Mouse (Mus musculus) limb, embryonic 11.5 days (tissue): ENCODE results near the gene Fam193a. TPM values are rescaled to one million over a fixed set of nuclear protein-coding genes. Genes with fewer than 3 reads are reported as not detected.
A peak's percentile ranks its signal among the peaks of the same experiment; 100 is the strongest.

Experiments
- ATAC-seq: fragments of 200-750 bp; cut with Nextera tagmentation; 2 replicates; pipeline ENCODE4 v1.8.0; 2017; ENCODE audit warnings: low read depth; ENCODE audit not compliant: insufficient number of reproducible peaks, low FRiP score, low TSS enrichment
- DNase-seq: peaks from one replicate; pipeline ENCODE4 v3.0.0-alpha.2; 2015; ENCODE audit warnings: low spot score
- H3K27ac ChIP-seq: fragments of 300-500 bp; sonication (generic); replicated peaks from 2 replicates; pipeline ENCODE4 v1.5.1; 2014; ENCODE audit warnings: low read depth, mild to moderate bottlenecking, low read length
- H3K27me3 ChIP-seq: fragments of 300-500 bp; sonication (generic); 2 replicates; pipeline ENCODE4 v1.6.1; 2014; ENCODE audit warnings: mild to moderate bottlenecking, low read length, mixed read lengths; ENCODE audit not compliant: control insufficient read depth, insufficient read depth
- H3K36me3 ChIP-seq: fragments of 300-500 bp; sonication (generic); 2 replicates; pipeline ENCODE4 v1.6.1; 2014; ENCODE audit warnings: mild to moderate bottlenecking, low read length, moderate library complexity, mixed read lengths; ENCODE audit not compliant: control insufficient read depth, insufficient read depth
- H3K4me1 ChIP-seq: fragments of 300-500 bp; sonication (generic); 2 replicates; pipeline ENCODE4 v1.6.1; 2014; ENCODE audit warnings: low read length, mixed read lengths; ENCODE audit not compliant: control insufficient read depth, insufficient read depth
- H3K4me2 ChIP-seq: fragments of 300-500 bp; sonication (generic); 2 replicates; pipeline ENCODE4 v1.6.1; 2014; ENCODE audit warnings: low read depth, mild to moderate bottlenecking, moderate library complexity; ENCODE audit not compliant: severe bottlenecking
- H3K4me3 ChIP-seq: fragments of 300-500 bp; sonication (generic); 2 replicates; pipeline ENCODE4 v1.5.1; 2014; ENCODE audit warnings: low read depth, low read length
- H3K9ac ChIP-seq: fragments of 300-500 bp; sonication (generic); 2 replicates; pipeline ENCODE4 v1.6.1; 2014; ENCODE audit warnings: mild to moderate bottlenecking, low read length
- H3K9me3 ChIP-seq: fragments of 300-500 bp; sonication (generic); 2 replicates; pipeline ENCODE4 v1.6.1; 2016; ENCODE audit warnings: low read length; ENCODE audit not compliant: control insufficient read depth
- WGBS: fragments of 180-500 bp; shearing (Covaris S2); extraction: QIAGEN DNeasy Blood & Tissue Kit; methylation state at CpG from one replicate; pipeline ENCODE4 v1.1.7; 2014; 5-methylcytosine and 5-hydroxymethylcytosine counted together
- polyA plus RNA-seq: library from polyadenylated mRNA; unstranded; fragments of >200 nt; fragmentation: Nextera tagmentation; extraction: Ambion mirVana; gene quantifications from 2 replicates; pipeline ENCODE4 v1.2.1, GENCODE M21; 2014

Gene Fam193a
- polyA plus RNA-seq, 1 experiment from 2014 or later = 15.3 TPM

- no peak overlapping the region for H3K27ac ChIP-seq
- H3K36me3 ChIP-seq = no peaks in the 10 kb centered on the region
- WGBS = 74% methylated on average over 3 of the region's 3 CpGs
- no peaks in the 10 kb centered on the region for H3K27me3 ChIP-seq
- H3K4me3 ChIP-seq = no peak overlapping the region
- DNase-seq (no peak), ATAC-seq (no peak)
- H3K9me3 ChIP-seq = no peaks in the 10 kb centered on the region
- H3K9ac ChIP-seq = no peak overlapping the region
- H3K4me1 ChIP-seq = no peaks in the 10 kb centered on the region
- no peak overlapping the region for H3K4me2 ChIP-seq
Measured at GRCm38 (mm10) chr5:34521337-34521736, 151.6 kb downstream of the Fam193a start.

GRCm38 (mm10) chr5:34523958-34524485, 154.3 kb downstream of the Fam193a start:
- Histone ChIP-seq H3K9me3 (no peaks in the 10 kb centered on the region), H3K27ac (no peak overlapping the region), H3K9ac (no peak overlapping the region), H3K27me3 (no peaks in the 10 kb centered on the region), H3K4me2 (no peak overlapping the region), H3K4me1 (no peaks in the 10 kb centered on the region), H3K36me3 (no peaks in the 10 kb centered on the region), H3K4me3 (no peak overlapping the region)
- 56% methylated on average over 4 of the region's 4 CpGs for WGBS
- no peak for ATAC-seq
- no peak for DNase-seq

DNA sequence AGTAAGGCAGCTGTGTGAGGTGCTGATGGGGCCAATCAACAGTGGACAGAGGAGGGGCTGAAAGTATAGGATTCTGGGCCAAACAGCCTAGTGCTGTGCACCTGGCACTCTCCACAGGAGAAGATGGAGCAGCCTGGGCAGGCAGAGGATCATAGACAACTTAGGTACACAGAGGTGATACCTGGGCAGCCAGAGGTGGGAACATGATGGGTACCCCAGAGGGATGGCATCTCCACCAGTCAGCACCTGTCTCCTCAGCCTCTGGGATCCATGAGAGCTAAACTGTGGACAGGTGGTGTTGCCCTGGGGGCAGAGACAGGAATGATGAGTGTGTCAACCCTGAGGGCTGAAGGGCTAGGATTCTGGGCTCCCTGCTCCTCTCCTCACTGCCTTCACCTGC, 154.8 kb downstream of the Fam193a start:
- Histone ChIP-seq H3K9ac (no peak overlapping the region), H3K4me1 (no peaks in the 10 kb centered on the region), H3K9me3 (no peaks in the 10 kb centered on the region), H3K27me3 (no peaks in the 10 kb centered on the region), H3K27ac (no peak overlapping the region), H3K4me2 (no peak overlapping the region), H3K36me3 (no peaks in the 10 kb centered on the region), H3K4me3 (no peak overlapping the region)
- DNase-seq (no peak), ATAC-seq (no peak)

DNA sequence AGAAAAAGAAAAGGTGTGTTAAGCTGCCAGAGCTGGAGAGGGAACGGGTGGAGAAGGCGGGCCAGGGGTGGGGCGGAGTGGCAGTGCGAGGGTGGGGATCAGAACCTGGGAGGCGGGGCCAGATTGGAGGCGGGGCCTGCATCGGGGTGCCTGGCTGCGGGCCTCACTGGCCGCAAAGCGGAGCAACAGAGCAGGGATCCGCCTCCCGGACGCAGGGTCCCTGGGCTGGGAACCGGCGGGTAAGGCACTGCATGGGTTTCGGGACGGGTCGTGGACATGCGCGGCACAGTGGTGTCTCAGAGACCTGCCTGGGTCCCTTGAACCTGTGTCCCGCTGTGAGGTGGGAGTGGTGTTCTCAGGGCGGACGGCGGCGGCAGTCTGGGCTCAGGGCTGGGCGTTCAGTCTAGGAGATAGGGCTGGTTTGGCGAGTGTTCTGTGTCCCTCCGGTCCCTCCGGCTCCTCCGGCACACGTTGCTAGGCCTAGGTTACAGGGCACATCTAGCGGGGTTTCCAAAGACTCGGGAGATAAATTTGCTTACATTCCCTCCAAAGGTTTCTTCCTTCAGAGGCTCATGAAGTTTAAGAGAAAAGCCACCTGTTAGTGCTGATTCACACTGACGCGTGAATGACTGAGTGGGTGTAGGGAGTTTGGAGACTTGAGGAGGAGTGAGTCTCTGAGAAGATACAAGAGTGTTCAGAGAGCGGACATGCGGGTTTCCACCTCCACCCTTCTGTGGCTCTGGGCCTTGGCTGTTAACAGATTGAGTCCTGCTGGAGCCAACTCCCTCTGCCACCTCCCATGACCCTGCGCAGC, 156.1 kb downstream of the Fam193a start, which contains the start of gene Sh3bp2:
TSS of gene Sh3bp2 (plus strand) at position 176 of the 814 bp plus-strand sequence.
- peak within 1 kb of the TSS; percentile 53 for H3K9ac ChIP-seq
- no peaks in the 10 kb centered on the region for H3K36me3 ChIP-seq
- peak within 1 kb of the TSS; percentile 43 for H3K4me3 ChIP-seq
- ATAC-seq (peak; percentile 88), DNase-seq (peak; percentile 96)
- H3K4me1 ChIP-seq = no peaks in the 10 kb centered on the region
- 2% methylated on average over 38 of the region's 38 CpGs for WGBS
- H3K9me3 ChIP-seq = no peaks in the 10 kb centered on the region
- H3K27ac ChIP-seq = no peak within 1 kb of the TSS
- peak within 1 kb of the TSS; percentile 75 for H3K4me2 ChIP-seq
- no peaks in the 10 kb centered on the region for H3K27me3 ChIP-seq

GRCm38 (mm10) chr5:34526477-34526775, 156.7 kb downstream of the Fam193a start:
- H3K9ac ChIP-seq = no peak overlapping the region
- 33% methylated on average over 5 of the region's 5 CpGs for WGBS
- no peaks in the 10 kb centered on the region for H3K36me3 ChIP-seq
- ATAC-seq (no peak), DNase-seq (no peak)
- H3K27me3 ChIP-seq = no peaks in the 10 kb centered on the region
- no peaks in the 10 kb centered on the region for H3K4me1 ChIP-seq
- H3K9me3 ChIP-seq = no peaks in the 10 kb centered on the region
- H3K4me2 ChIP-seq = peak overlapping the region; percentile 75; the same call in 1 of the 2 replicates
- no peak overlapping the region; the same call in 1 of the 2 replicates for H3K4me3 ChIP-seq
- H3K27ac ChIP-seq = no peak overlapping the region

DNA sequence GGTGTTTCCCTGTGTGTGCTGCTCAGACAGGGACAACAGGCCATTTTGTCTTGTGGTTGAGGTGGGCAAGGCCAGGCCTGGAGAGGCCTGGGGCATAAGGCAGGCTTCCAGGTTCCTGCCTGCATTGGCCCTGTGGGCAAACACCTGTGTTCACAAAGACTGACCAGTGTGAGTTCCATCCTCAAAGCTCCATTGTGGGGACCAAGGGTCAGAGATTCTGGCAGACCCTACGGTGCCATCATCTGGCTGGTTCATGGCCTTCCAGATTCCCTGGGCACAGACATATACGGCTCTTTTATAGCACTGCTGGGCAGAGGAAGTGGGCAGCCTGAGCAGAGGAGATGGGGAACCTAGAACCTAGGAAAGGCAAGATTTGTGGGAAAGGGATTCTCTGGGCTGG, 157.6 kb downstream of the Fam193a start:
- DNase-seq (no peak), ATAC-seq (no peak)
- Histone ChIP-seq H3K9ac (no peak overlapping the region), H3K36me3 (no peaks in the 10 kb centered on the region), H3K27ac (no peak overlapping the region), H3K4me1 (no peaks in the 10 kb centered on the region), H3K9me3 (no peaks in the 10 kb centered on the region), H3K4me3 (no peak overlapping the region), H3K27me3 (no peaks in the 10 kb centered on the region), H3K4me2 (no peak overlapping the region)
- WGBS = 92% methylated on average over 2 of the region's 2 CpGs

DNA sequence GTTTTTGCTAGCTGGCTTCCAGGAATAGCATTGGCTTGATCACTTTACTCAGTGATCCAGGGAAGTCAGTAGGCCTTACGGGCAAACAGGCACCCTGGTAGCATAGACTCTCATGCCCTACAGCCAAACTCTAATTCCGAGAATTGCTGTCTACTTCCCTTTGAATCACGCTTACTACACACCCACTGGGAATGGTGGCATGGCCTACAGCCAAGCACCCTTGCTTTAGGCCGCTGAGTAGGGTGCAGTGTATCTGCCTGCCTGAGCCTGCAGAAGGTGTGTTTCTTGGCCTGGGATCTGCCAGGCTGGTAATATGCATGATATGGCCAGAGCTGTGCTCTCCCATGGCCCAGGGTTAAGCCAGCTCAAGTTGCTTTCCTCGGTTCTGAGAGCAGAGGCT, 159.0 kb downstream of the Fam193a start:
- Histone ChIP-seq H3K36me3 (no peaks in the 10 kb centered on the region), H3K4me1 (no peaks in the 10 kb centered on the region), H3K27ac (no peak overlapping the region), H3K9me3 (no peaks in the 10 kb centered on the region), H3K9ac (no peak overlapping the region), H3K4me2 (no peak overlapping the region), H3K4me3 (no peak overlapping the region), H3K27me3 (no peaks in the 10 kb centered on the region)
- DNase-seq (no peak), ATAC-seq (no peak)
- whole genome bisulfite sequencing = 87% methylated on average over 5 of the region's 5 CpGs

- ATAC-seq (no peak), DNase-seq (no peak)
- Histone ChIP-seq H3K36me3 (no peaks in the 10 kb centered on the region), H3K9ac (no peak overlapping the region), H3K27me3 (no peaks in the 10 kb centered on the region), H3K4me2 (no peak overlapping the region), H3K4me3 (no peak overlapping the region), H3K27ac (no peak overlapping the region), H3K4me1 (no peaks in the 10 kb centered on the region), H3K9me3 (no peaks in the 10 kb centered on the region)
- 78% methylated on average over 5 of the region's 5 CpGs for WGBS
Measured at GRCm38 (mm10) chr5:34530116-34530515, 160.4 kb downstream of the Fam193a start.
